Mouse (Mus musculus): Measurements from ENCODE around the gene Ccr4. TPM values are rescaled to one million over a fixed set of nuclear protein-coding genes. Genes with fewer than 3 reads are reported as not detected.

Gene Ccr4
- polyA plus RNA-seq, 1 experiment, result 0.53 TPM

DNA sequence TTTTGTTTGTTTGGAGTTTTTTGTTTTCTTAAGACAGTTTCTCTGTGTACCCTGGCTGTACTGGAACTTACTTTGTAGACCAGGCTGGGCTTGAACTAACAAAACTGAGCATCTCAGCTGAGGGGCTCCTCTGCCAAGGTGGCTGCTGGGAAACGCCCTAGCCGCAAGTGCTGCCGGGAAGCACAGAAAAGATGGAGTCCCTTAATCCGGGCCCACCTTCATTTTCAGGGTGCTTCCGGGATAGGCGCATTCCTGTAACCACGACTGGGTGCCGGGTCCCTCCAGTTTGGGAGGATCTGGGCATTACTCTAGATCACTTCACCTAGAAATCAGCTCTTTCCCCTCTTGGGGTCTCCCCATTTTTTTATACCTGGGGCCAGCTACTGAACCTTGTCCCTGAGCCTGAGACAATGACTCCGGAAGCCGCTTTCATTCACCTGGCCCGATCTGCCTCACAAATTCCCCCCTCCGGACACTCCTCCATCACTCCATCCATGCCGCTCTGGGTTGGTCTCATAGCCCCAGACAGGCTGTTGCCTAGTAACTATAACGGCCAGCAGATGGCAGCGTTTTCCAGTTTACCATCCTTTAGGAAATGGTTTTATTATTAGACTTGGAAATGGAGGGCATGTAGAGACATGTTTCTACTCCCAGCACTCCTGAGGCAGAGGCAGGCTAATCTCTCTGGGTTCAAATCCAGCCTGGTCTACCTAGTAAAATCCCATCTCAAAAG is 4.8 kb downstream of the Ccr4 start:
- Histone ChIP-seq H3K4me1 (ENCODE audit: control insufficient read depth, insufficient read depth, low read length) (no peaks in the 10 kb centered on the region), H3K4me3 (ENCODE audit: insufficient read depth, low read depth, low read length) (no peak overlapping the region), H3K36me3 (ENCODE audit: control insufficient read depth, insufficient read depth, low read length) (no peaks in the 10 kb centered on the region), H3K27ac (ENCODE audit: insufficient read depth, low read depth, low read length) (no peak overlapping the region), H3K27me3 (replicated peaks; ENCODE audit: control insufficient read depth, insufficient read depth, low read length) (no peaks in the 10 kb centered on the region)
- TF ChIP-seq CTCF (conservative IDR thresholded peaks at IDR 0.05; ENCODE audit: insufficient read depth, insufficient read length, low read depth, low read length) (peak; percentile 61), POLR2A (IDR thresholded peaks at IDR 0.05; ENCODE audit: low read depth, low read length) (no peak)
- DNase-seq, result peak; percentile 75
- 20% methylated on average over 15 of the region's 15 CpGs for WGBS

DNA sequence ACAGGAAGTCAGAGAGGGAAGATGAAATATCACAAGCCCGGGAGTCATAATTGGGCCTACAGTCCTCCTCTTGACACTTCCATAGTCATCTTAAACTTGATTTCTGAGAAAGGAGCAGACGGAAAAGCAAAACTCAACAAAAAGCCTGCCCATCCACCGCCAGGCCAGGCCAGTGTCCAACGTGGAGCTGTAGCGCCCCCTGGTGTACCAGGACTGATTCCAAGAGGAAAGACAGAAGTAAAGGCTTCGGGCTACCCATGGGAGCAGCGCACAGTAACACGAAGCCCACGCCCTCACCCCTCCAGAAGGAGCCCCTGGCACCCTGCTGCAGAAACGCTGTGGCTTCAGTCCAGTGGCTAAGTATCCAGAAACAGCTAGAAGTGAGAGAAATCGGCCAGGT is 6.5 kb downstream of the Ccr4 start:
- Histone ChIP-seq H3K27me3 (replicated peaks; ENCODE audit: control insufficient read depth, insufficient read depth, low read length) (no peaks in the 10 kb centered on the region), H3K36me3 (ENCODE audit: control insufficient read depth, insufficient read depth, low read length) (no peaks in the 10 kb centered on the region), H3K27ac (ENCODE audit: insufficient read depth, low read depth, low read length) (no peak overlapping the region), H3K4me3 (ENCODE audit: insufficient read depth, low read depth, low read length) (no peak overlapping the region), H3K4me1 (ENCODE audit: control insufficient read depth, insufficient read depth, low read length) (no peaks in the 10 kb centered on the region)
- TF ChIP-seq CTCF (conservative IDR thresholded peaks at IDR 0.05; ENCODE audit: insufficient read depth, insufficient read length, low read depth, low read length) (peak; percentile 96), POLR2A (IDR thresholded peaks at IDR 0.05; ENCODE audit: low read depth, low read length) (no peak)
- DNase-seq, result peak; percentile 87
- WGBS, result 4% methylated on average over 11 of the region's 11 CpGs

DNA sequence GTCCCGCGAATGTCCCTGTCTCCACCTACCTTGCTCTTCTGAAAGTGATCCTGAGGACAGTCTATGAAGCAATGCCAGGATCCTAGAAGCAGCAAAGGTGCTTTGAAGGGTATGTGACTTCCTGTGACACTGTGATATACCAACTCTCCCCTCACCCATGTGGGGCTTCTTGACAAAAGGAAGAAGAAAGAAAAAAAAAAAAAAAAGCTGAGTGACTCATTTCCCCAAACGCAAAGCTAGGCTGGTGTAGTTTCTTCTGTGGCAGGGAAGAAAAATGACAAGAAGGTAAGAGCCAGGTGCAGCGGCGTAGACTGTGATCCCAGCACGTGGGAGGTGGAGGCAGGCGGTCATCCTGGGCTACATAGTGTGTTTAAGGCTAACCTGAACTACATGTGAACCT is 8.2 kb downstream of the Ccr4 start:
- Histone ChIP-seq H3K4me3 (ENCODE audit: insufficient read depth, low read depth, low read length) (no peak overlapping the region), H3K36me3 (ENCODE audit: control insufficient read depth, insufficient read depth, low read length) (no peaks in the 10 kb centered on the region), H3K27me3 (replicated peaks; ENCODE audit: control insufficient read depth, insufficient read depth, low read length) (no peaks in the 10 kb centered on the region), H3K27ac (ENCODE audit: insufficient read depth, low read depth, low read length) (no peak overlapping the region), H3K4me1 (ENCODE audit: control insufficient read depth, insufficient read depth, low read length) (no peaks in the 10 kb centered on the region)
- DNase-seq, result no peak
- no peak for TF ChIP-seq CTCF (conservative IDR thresholded peaks at IDR 0.05; ENCODE audit: insufficient read depth, insufficient read length, low read depth, low read length)
- TF ChIP-seq POLR2A (IDR thresholded peaks at IDR 0.05; ENCODE audit: low read depth, low read length), result no peak
- WGBS, result 81% methylated on average over 7 of the region's 7 CpGs

DNA sequence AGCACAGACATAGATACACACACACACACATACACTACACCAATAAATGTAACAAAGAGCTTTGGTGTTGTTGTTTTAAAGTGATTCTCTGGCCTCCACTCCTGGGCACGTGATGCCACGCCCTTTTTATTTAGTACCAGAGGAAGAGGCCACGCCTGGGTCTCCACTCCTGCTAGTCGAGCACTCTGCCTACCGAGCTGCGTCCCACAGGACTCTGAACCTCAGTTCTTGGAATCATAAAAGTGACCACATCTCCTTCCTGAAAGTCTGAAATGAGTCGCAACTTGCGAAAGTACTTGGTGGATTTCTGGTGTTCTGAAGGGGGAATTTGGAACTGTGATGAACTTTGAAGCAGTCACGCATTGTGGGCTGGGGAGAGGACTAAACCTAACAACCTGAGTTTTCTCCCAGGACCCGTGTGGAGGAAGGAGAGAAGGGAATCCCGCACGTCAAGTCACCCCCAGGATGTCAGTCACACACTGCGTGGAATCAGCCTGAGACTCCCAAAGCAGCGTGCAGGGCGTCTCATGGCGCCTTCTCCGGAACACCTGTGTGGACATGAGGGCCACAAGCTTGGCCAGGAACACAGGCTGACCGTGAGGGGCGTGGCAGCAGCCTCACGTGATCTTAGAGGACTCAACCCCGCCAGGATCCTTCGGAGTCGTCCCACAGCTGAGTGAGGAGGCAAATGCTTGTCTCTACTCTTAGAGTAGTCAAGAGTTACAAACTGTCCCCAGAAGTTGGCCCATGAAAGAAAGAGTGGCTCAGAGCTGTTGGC is 17.0 kb downstream of the Ccr4 start:
- 63% methylated on average over 23 of the region's 23 CpGs for WGBS
- H3K36me3 ChIP-seq (ENCODE audit: control insufficient read depth, insufficient read depth, low read length), result no peaks in the 10 kb centered on the region
- DNase-seq, result peak; percentile 65
- no peaks in the 10 kb centered on the region for H3K27me3 ChIP-seq (replicated peaks; ENCODE audit: control insufficient read depth, insufficient read depth, low read length)
- H3K4me1 ChIP-seq (ENCODE audit: control insufficient read depth, insufficient read depth, low read length), result no peaks in the 10 kb centered on the region
- no peak overlapping the region for H3K4me3 ChIP-seq (ENCODE audit: insufficient read depth, low read depth, low read length)
- TF ChIP-seq POLR2A (IDR thresholded peaks at IDR 0.05; ENCODE audit: low read depth, low read length), result no peak
- no peak for TF ChIP-seq CTCF (conservative IDR thresholded peaks at IDR 0.05; ENCODE audit: insufficient read depth, insufficient read length, low read depth, low read length)
- H3K27ac ChIP-seq (ENCODE audit: insufficient read depth, low read depth, low read length), result no peak overlapping the region

DNA sequence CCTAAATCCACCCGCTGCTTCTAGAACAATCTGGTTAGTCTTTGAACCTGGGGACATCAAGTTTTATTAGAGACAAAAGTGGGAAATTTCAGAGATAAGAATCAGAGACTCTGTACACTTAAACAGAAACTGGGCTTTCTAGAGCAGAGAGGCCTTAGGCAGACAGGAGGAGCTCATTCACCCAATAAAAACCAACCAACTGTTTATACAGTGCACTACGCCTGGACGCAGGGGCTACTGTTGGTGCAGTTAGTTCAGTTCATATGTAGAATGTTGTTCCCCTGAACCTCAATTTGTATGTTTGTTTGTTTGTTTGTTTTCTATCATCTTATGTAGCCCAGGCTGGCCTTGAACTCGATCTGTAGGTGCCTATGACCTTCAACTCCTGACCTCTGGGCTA is 17.9 kb downstream of the Ccr4 start:
- H3K36me3 ChIP-seq (ENCODE audit: control insufficient read depth, insufficient read depth, low read length), result no peaks in the 10 kb centered on the region
- no peak overlapping the region for H3K27ac ChIP-seq (ENCODE audit: insufficient read depth, low read depth, low read length)
- 72% methylated on average over 4 of the region's 4 CpGs for WGBS
- H3K27me3 ChIP-seq (replicated peaks; ENCODE audit: control insufficient read depth, insufficient read depth, low read length), result no peaks in the 10 kb centered on the region
- H3K4me1 ChIP-seq (ENCODE audit: control insufficient read depth, insufficient read depth, low read length), result no peaks in the 10 kb centered on the region
- TF ChIP-seq POLR2A (IDR thresholded peaks at IDR 0.05; ENCODE audit: low read depth, low read length) (no peak), CTCF (conservative IDR thresholded peaks at IDR 0.05; ENCODE audit: insufficient read depth, insufficient read length, low read depth, low read length) (no peak)
- DNase-seq, result no peak
- no peak overlapping the region for H3K4me3 ChIP-seq (ENCODE audit: insufficient read depth, low read depth, low read length)

DNA sequence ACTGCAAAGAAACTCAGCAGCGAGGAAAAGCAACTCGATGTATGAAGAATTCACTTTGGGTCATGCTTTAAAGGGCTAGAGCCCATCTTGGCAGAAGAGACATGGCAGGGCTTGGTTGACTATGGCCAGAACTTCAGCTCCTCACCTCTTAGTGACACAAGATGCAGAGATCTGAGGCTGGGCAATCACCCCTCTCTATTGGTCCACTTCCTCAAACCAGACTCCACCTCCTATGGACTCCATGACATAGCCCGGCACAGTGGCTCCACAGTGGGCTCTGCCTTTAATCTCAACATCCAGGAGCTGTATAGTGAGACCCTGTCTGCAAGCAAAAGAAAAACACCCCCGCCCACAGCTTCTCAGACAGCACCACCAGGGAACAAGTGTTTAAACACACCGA is 19.9 kb downstream of the Ccr4 start:
- 86% methylated on average over 5 of the region's 5 CpGs for WGBS
- H3K4me1 ChIP-seq (ENCODE audit: control insufficient read depth, insufficient read depth, low read length), result no peaks in the 10 kb centered on the region
- H3K27ac ChIP-seq (ENCODE audit: insufficient read depth, low read depth, low read length), result no peak overlapping the region
- DNase-seq, result no peak
- no peak for TF ChIP-seq CTCF (conservative IDR thresholded peaks at IDR 0.05; ENCODE audit: insufficient read depth, insufficient read length, low read depth, low read length)
- no peak for TF ChIP-seq POLR2A (IDR thresholded peaks at IDR 0.05; ENCODE audit: low read depth, low read length)
- H3K4me3 ChIP-seq (ENCODE audit: insufficient read depth, low read depth, low read length), result no peak overlapping the region
- no peaks in the 10 kb centered on the region for H3K27me3 ChIP-seq (replicated peaks; ENCODE audit: control insufficient read depth, insufficient read depth, low read length)
- no peaks in the 10 kb centered on the region for H3K36me3 ChIP-seq (ENCODE audit: control insufficient read depth, insufficient read depth, low read length)

DNA sequence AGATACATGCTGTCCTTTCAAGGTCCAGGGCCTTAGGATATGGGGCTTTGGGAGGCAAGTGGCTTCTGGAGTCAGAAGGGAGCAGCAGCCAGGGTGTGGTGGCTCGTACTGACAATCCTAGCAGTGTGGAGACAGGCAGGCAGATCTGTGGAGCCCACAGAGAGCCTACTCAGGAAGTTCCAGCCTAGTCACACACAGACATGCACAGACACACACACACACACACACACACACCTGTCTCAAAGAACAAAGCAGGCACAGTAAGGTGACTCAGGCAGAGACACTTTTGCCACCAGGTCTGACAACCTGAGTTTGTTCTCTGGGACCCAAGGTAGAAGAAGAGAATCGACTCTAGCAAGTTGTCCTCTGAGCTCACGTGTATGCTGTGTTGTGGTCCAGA is 23.8 kb downstream of the Ccr4 start:
- no peaks in the 10 kb centered on the region for H3K27me3 ChIP-seq (replicated peaks; ENCODE audit: control insufficient read depth, insufficient read depth, low read length)
- no peak overlapping the region for H3K27ac ChIP-seq (ENCODE audit: insufficient read depth, low read depth, low read length)
- no peaks in the 10 kb centered on the region for H3K36me3 ChIP-seq (ENCODE audit: control insufficient read depth, insufficient read depth, low read length)
- TF ChIP-seq POLR2A (IDR thresholded peaks at IDR 0.05; ENCODE audit: low read depth, low read length) (no peak), CTCF (conservative IDR thresholded peaks at IDR 0.05; ENCODE audit: insufficient read depth, insufficient read length, low read depth, low read length) (no peak)
- DNase-seq, result no peak
- H3K4me1 ChIP-seq (ENCODE audit: control insufficient read depth, insufficient read depth, low read length), result no peaks in the 10 kb centered on the region
- WGBS, result 86% methylated on average over 3 of the region's 3 CpGs
- H3K4me3 ChIP-seq (ENCODE audit: insufficient read depth, low read depth, low read length), result no peak overlapping the region
